Mouse (Mus musculus) gonadal fat pad, adult 2 months (tissue): ENCODE measurements around the gene Adamtsl1. TPM values are rescaled to one million over a fixed set of nuclear protein-coding genes. Genes with fewer than 3 reads are reported as not detected.

Source experiments
- DNase-seq: peaks from one replicate; pipeline ENCODE4 v3.0.0-alpha.2; 2012; ENCODE audit warnings: low read depth
- polyA plus RNA-seq: library from polyadenylated mRNA; depleted of rRNA; stranded (reverse); fragments of >200 nt; gene quantifications from 2 replicates; pipeline ENCODE4 v1.2.3, GENCODE M21; 2012; rRNA removed

The Adamtsl1 gene
- 17.9 and 20.3 TPM in 2 replicates for polyA plus RNA-seq

- DNase-seq, result no peak
These were observed at the start of gene Adamtsl1 for GRCm38 (mm10) chr4:85513792-85514191. Gene Adamtsl1 (plus strand): TSS chr4:85514172.

- DNase-seq, result no peak
These were observed 30.4 kb upstream of the Adamtsl1 start for GRCm38 (mm10) chr4:85483586-85483985.

- DNase-seq, result no peak
These were observed 27.5 kb upstream of the Adamtsl1 start for GRCm38 (mm10) chr4:85486316-85486946.

DNA sequence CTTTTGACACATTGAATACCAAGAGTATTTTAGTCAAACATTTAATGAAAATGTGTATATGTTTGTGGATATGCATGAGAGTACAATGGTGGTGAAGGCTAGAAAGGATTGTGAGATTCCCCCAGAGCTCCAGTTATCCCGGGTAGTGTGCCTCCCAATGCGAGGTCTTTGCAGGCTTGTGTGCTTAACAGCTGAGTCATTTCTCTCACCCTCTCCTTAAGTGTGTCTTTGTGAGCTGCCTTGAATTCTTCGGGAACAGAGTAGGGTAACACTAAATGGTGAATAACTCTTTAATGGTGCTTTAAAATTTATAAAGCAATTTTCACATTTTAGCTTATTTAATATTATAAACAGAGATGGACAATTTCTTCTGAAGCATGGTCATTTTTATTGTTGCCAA, 8.3 kb upstream of the Adamtsl1 start:
- no peak for DNase-seq

DNA sequence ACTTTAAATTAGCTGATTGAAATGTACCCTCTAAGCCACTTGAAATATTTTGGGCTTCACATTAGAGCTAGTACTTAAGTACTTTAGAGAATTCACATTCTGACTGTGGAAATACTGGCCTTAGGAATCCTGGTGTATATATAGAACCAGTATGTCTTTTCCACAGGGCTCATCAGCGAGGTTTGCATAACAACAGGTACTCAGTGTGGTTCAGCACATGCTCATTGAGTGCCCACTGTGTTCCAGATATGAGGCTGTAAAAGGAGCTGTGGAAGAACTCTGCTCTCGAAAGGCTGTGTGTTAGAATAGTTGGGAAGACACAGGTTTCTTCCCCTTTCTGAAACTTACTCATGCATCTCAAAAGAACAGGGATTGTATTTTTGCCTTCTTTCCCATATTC, 7.0 kb upstream of the Adamtsl1 start:
- no peak for DNase-seq

DNA sequence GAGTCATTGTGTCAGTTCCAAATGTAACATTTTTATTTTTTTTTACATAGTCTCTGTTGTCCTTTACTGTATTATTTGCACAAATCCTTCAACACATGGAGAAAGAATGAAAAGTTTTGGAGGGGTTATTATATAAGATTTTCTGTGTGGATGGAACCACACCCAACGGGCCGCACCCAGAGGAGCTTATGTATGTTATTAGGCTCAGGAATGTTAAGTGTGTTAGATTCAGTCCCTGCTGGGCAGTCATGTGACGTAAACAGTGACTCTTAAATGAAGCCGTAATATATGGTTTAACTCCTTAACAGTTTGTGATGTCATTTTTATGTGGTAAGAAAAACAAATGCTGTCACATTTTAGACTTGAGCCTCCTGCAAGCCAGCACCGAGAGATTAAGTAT, 6.5 kb upstream of the Adamtsl1 start:
- no peak for DNase-seq

GRCm38 (mm10) chr4:85513288-85513687, 684 bp upstream of the Adamtsl1 start:
- no peak for DNase-seq

DNA sequence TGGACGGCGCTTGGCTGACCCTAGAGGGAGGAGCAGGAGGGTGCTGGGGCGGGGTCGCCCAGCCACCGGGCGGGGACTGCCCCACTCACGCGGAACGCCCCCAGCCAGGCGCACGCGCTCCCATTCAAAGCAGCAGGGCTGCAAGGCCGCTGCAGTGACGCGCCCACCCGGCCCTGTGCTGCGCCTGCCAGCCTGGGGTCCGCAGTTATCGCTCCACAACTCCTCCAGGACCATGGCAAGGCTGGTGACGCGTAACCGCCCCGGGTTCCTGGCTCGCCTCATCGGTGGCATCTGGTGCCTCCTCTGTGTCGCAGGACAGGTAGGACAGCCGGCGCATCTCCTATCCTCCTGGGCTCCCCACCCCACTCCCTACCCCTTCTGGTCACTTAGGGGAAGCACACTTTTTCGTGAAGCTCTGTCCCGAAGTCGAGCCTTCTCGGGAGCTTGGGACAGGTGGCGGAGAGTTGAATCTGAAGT, 271 bp downstream of the Adamtsl1 start:
- DNase-seq, result no peak

DNA sequence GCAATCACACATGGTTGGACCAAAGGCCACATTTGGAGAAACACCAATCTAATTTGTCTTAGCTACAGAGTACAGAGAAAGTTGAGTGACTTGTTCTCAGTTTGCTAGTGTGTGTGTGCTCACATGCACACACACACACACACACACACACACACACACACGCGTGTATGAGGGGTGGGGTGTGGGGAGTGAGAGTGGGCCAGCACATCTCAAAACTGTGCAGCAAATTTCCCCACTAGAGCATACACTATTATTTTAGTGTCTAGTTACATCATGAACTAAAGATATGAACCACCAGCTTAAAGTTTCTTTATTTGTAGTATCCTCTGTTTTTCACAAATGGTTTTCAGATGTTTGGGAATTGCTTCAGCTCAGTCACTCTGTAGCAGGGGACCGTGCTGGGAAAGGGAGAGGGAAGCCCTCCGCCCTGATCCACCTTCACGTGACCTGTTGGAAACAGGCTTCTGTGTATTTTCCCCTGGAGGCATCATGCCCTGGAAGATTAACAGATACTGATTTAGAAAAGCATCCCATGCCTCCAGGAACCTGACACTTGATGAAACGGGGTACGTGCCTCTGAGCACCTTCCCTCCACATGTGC, 13.1 kb downstream of the Adamtsl1 start:
- DNase-seq, result no peak

- no peak for DNase-seq
These were observed 15.9 kb downstream of the Adamtsl1 start for GRCm38 (mm10) chr4:85529852-85530251.

- no peak for DNase-seq
These were observed 25.7 kb downstream of the Adamtsl1 start for GRCm38 (mm10) chr4:85539677-85540076.

DNA sequence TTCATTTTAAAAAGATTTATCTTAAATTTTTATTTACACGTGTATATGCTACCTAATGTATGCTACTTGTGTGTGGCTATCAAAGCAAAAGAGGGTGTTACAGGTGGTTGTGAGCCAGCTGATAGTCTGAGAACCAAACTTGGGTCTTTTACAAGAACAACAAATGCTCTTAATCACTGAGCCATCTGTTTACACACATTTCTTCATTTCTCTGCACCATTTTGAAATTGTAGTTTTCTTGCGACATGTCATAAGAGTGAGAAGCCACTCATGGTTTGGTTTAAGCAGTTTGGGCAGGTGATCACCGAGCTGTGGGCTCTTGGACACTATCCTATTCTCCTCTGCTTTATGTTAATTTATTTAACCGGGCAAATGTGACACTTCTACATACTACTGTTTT, 29.2 kb downstream of the Adamtsl1 start:
- DNase-seq, result no peak

- no peak for DNase-seq
These were observed 40.7 kb downstream of the Adamtsl1 start for GRCm38 (mm10) chr4:85554696-85555095.

DNA sequence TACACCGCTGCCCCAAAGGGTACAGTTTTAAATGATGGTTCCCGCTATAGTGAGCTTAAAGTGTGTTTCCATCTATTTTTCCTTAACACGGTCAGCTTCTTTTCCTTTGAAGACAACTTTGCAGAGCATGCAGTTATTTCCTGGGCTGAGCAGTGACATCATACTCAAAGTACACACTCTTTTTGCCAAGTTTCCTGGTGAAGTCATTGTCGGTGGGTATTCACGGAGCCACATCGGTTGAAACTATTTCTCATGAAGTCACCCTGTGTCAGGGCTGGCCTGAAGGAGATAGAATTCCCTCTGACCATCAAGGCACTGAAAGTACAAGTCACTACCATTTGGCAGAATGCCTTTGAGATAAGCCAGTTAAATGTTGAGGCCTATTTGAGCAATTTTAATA, 45.8 kb downstream of the Adamtsl1 start:
- DNase-seq, result no peak

DNA sequence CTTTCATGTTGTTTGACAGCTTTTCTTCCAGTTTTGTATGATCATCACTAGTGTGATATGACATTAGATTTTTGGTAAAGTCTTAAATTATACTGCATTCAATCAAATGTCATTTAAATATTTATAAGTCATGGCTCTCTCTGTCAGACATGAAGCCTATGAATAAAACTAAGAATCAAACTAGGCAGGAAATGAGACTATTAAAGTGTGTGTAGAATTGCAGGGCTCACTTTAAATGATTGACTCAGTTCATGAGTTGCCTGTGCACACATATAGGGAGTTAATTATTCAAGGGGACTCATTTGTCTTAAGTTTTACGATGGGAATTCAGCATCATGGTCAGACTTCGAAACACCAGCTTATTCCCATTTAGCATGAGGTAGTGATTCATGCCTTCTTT, 71.5 kb downstream of the Adamtsl1 start:
- DNase-seq, result no peak

DNA sequence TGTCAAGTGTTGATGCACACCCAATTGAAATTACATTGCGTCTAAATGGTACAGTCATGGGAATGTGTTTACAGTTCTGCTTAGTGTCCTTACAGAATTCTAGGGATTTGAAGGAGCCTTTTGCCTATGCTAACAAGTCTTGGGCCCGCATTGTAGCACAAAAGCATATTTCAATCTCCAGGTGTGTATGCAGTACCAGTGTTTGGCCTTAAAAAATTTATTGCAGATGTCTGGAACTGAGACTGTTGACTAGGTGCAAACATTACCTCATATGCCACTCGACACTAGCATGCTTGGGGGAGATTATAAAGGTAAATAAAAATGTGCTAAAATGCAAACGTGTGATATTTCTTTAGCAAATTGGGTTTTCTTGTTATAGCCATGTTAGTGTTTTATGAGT, 75.0 kb downstream of the Adamtsl1 start:
- no peak for DNase-seq

DNA sequence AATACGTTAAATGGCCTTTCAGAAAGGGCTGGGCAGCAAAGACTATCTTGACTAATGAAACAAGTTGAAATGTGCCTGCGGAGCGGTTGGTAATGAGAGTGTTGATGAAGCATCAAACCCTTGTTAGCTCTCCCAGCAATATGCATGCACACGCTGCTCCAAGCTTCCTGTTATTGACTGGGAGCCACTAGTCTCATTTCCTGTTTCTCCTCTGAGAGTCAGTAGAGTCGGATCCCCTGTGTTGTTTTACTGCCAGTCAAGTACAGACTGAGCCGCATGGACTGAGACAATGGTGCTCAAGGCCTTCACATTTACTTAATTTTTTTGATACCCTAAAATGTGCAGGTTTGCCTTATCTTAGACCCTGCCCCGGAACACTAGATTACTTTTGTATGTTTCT, 77.1 kb downstream of the Adamtsl1 start:
- no peak for DNase-seq

- DNase-seq, result no peak
These were observed 80.2 kb downstream of the Adamtsl1 start for GRCm38 (mm10) chr4:85594159-85594558.

DNA sequence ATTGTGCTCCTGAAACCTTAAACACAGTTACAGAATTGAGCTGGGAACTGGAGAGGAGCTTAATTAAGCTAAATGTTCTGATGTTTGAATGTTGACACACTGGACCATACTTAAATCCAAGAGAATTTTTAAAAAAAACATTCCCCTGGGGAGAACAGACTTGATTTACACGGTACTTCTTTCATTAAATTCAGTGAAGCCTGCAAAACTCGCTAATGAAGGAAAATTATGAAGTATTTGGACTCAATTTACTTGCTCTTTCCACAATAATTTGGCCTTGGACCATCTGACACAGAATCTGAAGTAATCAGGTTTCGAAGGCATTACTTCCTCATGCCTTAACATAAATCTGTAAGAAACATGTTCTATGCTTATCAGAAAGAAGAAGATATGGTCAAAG, 99.4 kb downstream of the Adamtsl1 start:
- no peak for DNase-seq

- DNase-seq, result no peak
These were observed 104.8 kb downstream of the Adamtsl1 start for GRCm38 (mm10) chr4:85618746-85619145.

DNA sequence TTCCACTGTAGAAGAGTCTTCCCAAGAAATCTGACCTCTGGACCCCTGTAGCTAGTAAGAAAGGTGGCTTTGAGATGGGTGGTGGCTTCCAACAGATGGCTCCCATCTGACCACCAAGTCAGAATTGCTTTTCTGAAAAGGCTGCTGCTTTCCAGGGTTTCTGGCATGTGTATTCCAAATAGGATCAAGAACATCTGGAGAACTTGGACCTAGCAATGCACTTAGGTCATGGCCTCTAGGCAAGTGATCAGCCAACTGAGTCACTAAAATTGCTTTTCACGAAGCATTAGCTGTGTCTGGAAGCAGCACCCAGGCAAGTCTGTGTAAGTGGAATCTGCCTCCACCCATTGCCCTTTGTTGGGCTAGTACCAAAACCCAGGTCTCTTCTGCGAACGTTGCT, 105.3 kb downstream of the Adamtsl1 start:
- DNase-seq, result no peak

GRCm38 (mm10) chr4:85629381-85629780, 115.4 kb downstream of the Adamtsl1 start:
- DNase-seq, result no peak

DNA sequence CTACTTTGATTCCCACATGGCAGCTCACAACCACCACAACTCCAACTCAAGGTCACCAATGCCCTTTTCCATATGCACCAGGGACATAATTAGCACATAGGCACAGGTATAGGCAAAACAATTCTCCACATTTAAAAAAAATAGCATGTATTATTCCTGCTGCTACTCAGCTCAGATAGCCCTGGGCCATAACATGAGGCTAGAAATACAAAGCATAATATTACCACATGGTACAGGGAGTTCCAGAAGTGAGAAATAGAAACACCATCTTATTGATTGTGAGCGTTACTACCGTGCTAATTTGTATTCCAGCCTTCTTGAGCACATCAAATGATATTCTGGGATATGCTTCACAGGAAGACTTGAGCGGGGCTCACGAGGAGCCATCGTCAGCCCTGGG, 155.3 kb downstream of the Adamtsl1 start:
- no peak for DNase-seq

DNA sequence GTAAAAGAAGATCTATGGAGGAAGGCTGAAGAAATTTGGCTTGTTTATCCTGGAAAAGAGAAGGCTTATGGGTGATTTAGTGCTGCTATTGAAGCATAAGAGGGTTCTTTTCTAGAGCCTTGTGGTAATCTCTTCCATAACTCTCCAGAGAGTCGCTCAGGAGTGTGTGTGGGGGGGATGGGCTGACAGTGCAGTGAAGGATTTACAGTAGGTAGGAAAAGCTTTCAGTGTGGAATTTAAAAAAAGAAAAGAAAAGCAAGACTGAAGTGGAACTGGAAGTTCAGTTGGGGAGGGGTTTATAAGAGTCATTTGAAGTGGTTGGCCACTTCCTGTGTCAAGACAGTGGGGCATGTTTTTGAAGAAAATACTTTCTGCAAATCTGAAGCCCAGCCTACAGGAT, 155.8 kb downstream of the Adamtsl1 start:
- DNase-seq, result no peak
